Mouse (Mus musculus): Measurements from ENCODE around the gene Cenpa. TPM values are rescaled to one million over a fixed set of nuclear protein-coding genes. Genes with fewer than 3 reads are reported as not detected.

Gene Cenpa
- 65.3 and 69.9 TPM in 2 replicates for polyA plus RNA-seq (2015; fragmentation: Nextera tagmentation; extraction: Ambion mirVana)

GRCm38 (mm10) chr5:30666391-30667195, at the start of gene Cenpa:
Gene Cenpa (plus strand): TSS chr5:30666777.

GRCm38 (mm10) chr5:30647815-30648560, 18.6 kb upstream of the Cenpa start, which contains the start of gene Slc35f6:
Gene Slc35f6 (plus strand): TSS chr5:30647933.

GRCm38 (mm10) chr5:30711147-30712001, 44.8 kb downstream of the Cenpa start, which contains the start of gene Dpysl5:
Gene Dpysl5 (plus strand): TSS chr5:30711564.

Small RNAs within 50 kb of the gene (microRNA-seq; reads per million reads assigned to microRNA genes)
- gene Mir5625, result 0 reads per million in 2 experiments

Other genes starting within 250 kb of the Cenpa start
- 0.06 and 0.17 TPM in 2 replicates for gene Otof, start 204.8 kb upstream of the Cenpa start, polyA plus RNA-seq (2015; fragmentation: Nextera tagmentation; extraction: Ambion mirVana)
- not detected in 2 replicates for gene 1700001C02Rik, start 200.7 kb upstream of the Cenpa start, polyA plus RNA-seq (2015; fragmentation: Nextera tagmentation; extraction: Ambion mirVana)
- gene Cib4, start 120.9 kb upstream of the Cenpa start, polyA plus RNA-seq (2015; fragmentation: Nextera tagmentation; extraction: Ambion mirVana), result not detected in 2 replicates
- 1.1 and 4.1 TPM in 2 replicates for gene Kcnk3, start 78.6 kb upstream of the Cenpa start, polyA plus RNA-seq (2015; fragmentation: Nextera tagmentation; extraction: Ambion mirVana)
- 12.1 and 16.5 TPM in 2 replicates for gene Slc35f6, start 18.8 kb upstream of the Cenpa start, polyA plus RNA-seq (2015; fragmentation: Nextera tagmentation; extraction: Ambion mirVana)
- gene Dpysl5, start 44.8 kb downstream of the Cenpa start, polyA plus RNA-seq (2015; fragmentation: Nextera tagmentation; extraction: Ambion mirVana), result 3.2 and 3.3 TPM in 2 replicates
- 54.6 and 55.1 TPM in 2 replicates for gene Mapre3, start 147.9 kb downstream of the Cenpa start, polyA plus RNA-seq (2015; fragmentation: Nextera tagmentation; extraction: Ambion mirVana)
- gene Tmem214, start 201.2 kb downstream of the Cenpa start, polyA plus RNA-seq (2015; fragmentation: Nextera tagmentation; extraction: Ambion mirVana), result 46.0 and 49.8 TPM in 2 replicates
- gene Agbl5, start 221.9 kb downstream of the Cenpa start, polyA plus RNA-seq (2015; fragmentation: Nextera tagmentation; extraction: Ambion mirVana), result 2.7 and 3.9 TPM in 2 replicates
- gene Ost4, start 241.0 kb downstream of the Cenpa start, polyA plus RNA-seq (2015; fragmentation: Nextera tagmentation; extraction: Ambion mirVana), result 291 and 336 TPM in 2 replicates
- 59.3 and 67.0 TPM in 2 replicates for gene Emilin1, start 246.6 kb downstream of the Cenpa start, polyA plus RNA-seq (2015; fragmentation: Nextera tagmentation; extraction: Ambion mirVana)

Data from skeletal muscle tissue, postnatal 0 days (tissue).